Mouse (Mus musculus) lung, embryonic 14.5 days (tissue): ENCODE measurements at regions not wholly inside any gene's neighbourhood (a gene's known extent, or its start where the extent isn't known, plus 50 kb on each side); places are given as distances from the start of the nearest gene placed in this dataset.

Source experiments
- ATAC-seq: fragments of 200-750 bp; cut with Nextera tagmentation; 2 replicates; pipeline ENCODE4 v1.8.0; 2017; ENCODE audit warnings: mild to moderate bottlenecking, moderate TSS enrichment, moderate library complexity; ENCODE audit not compliant: insufficient read depth
- DNase-seq: peaks from one replicate; pipeline ENCODE4 v3.0.0-alpha.2; 2015
- H3K27ac ChIP-seq: fragments of 300-500 bp; sonication (generic); 2 replicates; pipeline ENCODE4 v1.5.1; 2014; ENCODE audit warnings: low read depth, mild to moderate bottlenecking, moderate library complexity
- H3K27me3 ChIP-seq: fragments of 300-500 bp; sonication (generic); 2 replicates; pipeline ENCODE4 v1.6.1; 2014; ENCODE audit warnings: low read length, control low read depth; ENCODE audit not compliant: insufficient read depth
- H3K36me3 ChIP-seq: fragments of 300-500 bp; sonication (generic); 2 replicates; pipeline ENCODE4 v1.6.1; 2014; ENCODE audit warnings: control low read depth; ENCODE audit not compliant: insufficient read depth
- H3K4me1 ChIP-seq: fragments of 300-500 bp; sonication (generic); 2 replicates; pipeline ENCODE4 v1.6.1; 2014; ENCODE audit warnings: antibody characterized with exemption, control low read depth; ENCODE audit not compliant: insufficient read depth
- H3K4me2 ChIP-seq: fragments of 300-500 bp; sonication (generic); 2 replicates; pipeline ENCODE4 v1.6.1; 2014; ENCODE audit warnings: mild to moderate bottlenecking
- H3K4me3 ChIP-seq: fragments of 300-500 bp; sonication (generic); 2 replicates; pipeline ENCODE4 v1.5.1; 2014; ENCODE audit warnings: low read depth, low read length
- H3K9ac ChIP-seq: fragments of 300-500 bp; sonication (generic); 2 replicates; pipeline ENCODE4 v1.6.1; 2014
- H3K9me3 ChIP-seq: fragments of 300-500 bp; sonication (generic); 2 replicates; pipeline ENCODE4 v1.6.1; 2016; ENCODE audit warnings: low read depth, low read length, control low read depth
- CTCF ChIP-seq: IDR thresholded peaks from 2 replicates; pipeline ENCODE4 v1.5.1; 2016; ENCODE audit warnings: antibody characterized with exemption, low read depth
- WGBS: fragments of 180-500 bp; shearing (Covaris S2); extraction: QIAGEN DNeasy Blood & Tissue Kit; methylation state at CpG from one replicate; pipeline ENCODE4 v1.1.7; 2014; 5-methylcytosine and 5-hydroxymethylcytosine counted together

DNA sequence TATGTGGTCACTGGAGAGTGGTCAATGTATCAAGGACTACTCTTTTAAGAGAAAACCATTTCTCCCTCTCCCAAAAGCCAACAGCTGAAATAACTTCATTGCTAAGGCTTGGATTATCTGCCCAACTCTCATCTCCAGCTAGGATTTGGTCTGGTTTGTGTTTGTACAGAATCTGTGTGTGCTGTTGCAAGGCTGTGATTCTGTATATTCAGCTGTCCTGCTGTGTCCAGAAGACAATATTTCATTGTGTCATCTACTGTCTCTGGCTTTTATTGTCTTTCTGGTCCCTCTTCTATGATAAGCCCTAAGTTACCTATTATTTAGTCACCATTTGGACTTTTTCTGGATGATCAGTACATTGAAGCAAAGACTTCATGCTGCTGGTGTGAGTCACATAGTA lies 110.9 kb downstream of the Cenpc1 start:
- no peaks in the 10 kb centered on the region for H3K27me3 ChIP-seq
- DNase-seq (no peak), ATAC-seq (no peak)
- no peaks in the 10 kb centered on the region for H3K4me1 ChIP-seq
- H3K27ac ChIP-seq: no peak overlapping the region
- H3K9ac ChIP-seq: no peak overlapping the region
- no peak for TF ChIP-seq CTCF
- no peak overlapping the region for H3K4me3 ChIP-seq
- no peaks in the 10 kb centered on the region for H3K9me3 ChIP-seq
- H3K36me3 ChIP-seq: no peaks in the 10 kb centered on the region
- no peak overlapping the region for H3K4me2 ChIP-seq

DNA sequence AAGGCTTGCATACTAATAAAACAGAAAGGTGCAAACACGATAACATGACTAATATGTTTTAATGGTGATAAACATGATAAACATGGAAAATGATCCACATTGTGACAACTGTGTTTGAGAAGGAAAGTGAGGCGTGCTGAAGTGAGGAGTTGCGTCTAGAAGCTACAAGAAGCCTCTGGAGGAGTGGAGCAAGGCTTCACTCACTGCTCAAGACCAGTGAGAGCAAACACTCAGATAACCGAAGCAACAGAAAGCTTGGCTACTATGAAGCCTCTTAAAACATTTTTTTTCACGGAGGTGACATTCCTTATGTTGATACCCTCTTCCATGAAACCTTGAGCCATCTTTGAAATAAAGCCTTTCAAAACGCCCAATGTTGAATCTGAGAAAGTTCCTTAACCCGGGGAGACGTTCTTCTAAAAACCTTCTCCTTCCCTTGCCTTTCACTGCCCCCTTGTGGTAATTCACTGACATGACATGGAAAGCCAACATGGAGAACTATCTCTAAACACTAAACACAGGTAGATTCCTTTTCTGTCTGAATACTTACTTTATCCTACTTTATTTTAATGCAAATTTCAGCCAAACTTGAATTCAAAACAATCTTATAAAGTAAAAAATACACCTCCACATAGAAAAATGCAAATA lies 128.6 kb downstream of the Cenpc1 start:
- Histone ChIP-seq H3K36me3 (no peaks in the 10 kb centered on the region), H3K4me2 (no peak overlapping the region), H3K4me1 (no peaks in the 10 kb centered on the region), H3K27me3 (no peaks in the 10 kb centered on the region), H3K27ac (no peak overlapping the region), H3K9me3 (no peaks in the 10 kb centered on the region), H3K4me3 (no peak overlapping the region), H3K9ac (no peak overlapping the region)
- TF ChIP-seq CTCF: peak; percentile 90
- ATAC-seq: no peak
- peak; percentile 85 for DNase-seq
- WGBS: 29% methylated on average over 8 of the region's 8 CpGs

DNA sequence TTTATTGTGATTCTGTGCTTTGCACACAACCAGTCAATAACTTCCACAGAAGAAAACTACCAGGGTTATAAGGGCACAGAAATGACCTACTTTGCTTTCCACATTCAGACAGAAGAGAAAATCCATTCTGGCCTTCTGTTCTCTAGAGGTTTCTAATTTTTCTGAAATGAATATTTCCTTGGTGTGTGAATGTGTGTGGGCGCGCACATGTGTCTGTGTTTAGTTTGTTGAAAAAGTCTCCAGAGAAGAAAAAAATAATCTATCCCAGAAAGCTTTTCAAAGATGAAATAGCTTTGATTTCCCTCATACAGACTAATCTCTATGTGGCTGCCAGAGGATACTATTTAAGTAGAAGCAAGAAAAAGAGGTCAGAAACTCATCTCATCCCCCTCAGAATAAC lies 147.1 kb downstream of the Cenpc1 start:
- Histone ChIP-seq H3K9ac (no peak overlapping the region), H3K9me3 (no peaks in the 10 kb centered on the region), H3K27ac (no peak overlapping the region), H3K4me2 (no peak overlapping the region), H3K4me3 (no peak overlapping the region), H3K4me1 (no peaks in the 10 kb centered on the region), H3K36me3 (no peaks in the 10 kb centered on the region), H3K27me3 (no peaks in the 10 kb centered on the region)
- no peak for TF ChIP-seq CTCF
- DNase-seq (no peak), ATAC-seq (no peak)
- 95% methylated on average over 2 of the region's 2 CpGs for WGBS

DNA sequence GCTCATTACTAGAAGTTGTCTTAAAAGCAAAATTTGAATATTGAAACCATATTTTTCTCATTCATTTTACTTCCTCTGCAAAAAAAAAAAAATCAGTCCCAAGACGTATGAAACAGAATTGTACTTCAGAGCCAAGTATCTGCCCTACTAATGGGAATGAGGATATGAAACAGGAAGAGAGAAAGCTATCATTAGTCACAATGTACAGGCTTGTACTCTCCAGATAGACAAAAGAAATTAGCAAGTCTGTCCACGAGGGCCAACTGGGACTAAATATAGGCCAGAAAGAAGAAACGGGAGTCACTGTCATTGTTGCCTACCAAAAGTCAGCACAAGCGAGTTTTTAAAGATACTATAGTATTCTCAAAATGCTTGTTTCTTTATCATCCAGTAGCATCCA lies 150.4 kb downstream of the Cenpc1 start:
- Histone ChIP-seq H3K4me1 (no peaks in the 10 kb centered on the region), H3K36me3 (no peaks in the 10 kb centered on the region), H3K4me2 (no peak overlapping the region), H3K4me3 (no peak overlapping the region), H3K27me3 (no peaks in the 10 kb centered on the region), H3K27ac (no peak overlapping the region), H3K9me3 (no peaks in the 10 kb centered on the region), H3K9ac (no peak overlapping the region)
- WGBS: 69% methylated on average over 4 of the region's 4 CpGs
- no peak for DNase-seq
- ATAC-seq: no peak
- no peak for TF ChIP-seq CTCF

DNA sequence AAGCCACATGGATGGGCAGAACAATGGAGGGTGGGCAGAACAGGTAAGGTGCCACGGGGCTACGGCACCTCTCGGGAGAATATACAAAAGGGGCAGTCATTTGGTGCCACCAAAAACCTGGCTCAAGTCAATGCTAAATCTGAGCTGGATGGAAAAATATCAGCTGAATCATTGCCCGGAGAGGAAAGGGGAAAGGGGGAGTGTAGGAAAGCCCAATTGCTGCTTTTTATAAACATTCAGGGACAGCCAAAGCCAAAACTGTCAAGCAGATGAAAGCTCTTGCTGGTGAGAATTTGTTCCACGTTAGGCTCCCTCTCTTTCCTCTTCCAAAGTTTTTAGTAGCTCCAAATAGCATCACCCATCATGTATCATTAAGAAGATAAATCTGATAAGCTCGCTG lies 168.9 kb downstream of the Cenpc1 start:
- TF ChIP-seq CTCF: no peak
- DNase-seq: peak; percentile 42

DNA sequence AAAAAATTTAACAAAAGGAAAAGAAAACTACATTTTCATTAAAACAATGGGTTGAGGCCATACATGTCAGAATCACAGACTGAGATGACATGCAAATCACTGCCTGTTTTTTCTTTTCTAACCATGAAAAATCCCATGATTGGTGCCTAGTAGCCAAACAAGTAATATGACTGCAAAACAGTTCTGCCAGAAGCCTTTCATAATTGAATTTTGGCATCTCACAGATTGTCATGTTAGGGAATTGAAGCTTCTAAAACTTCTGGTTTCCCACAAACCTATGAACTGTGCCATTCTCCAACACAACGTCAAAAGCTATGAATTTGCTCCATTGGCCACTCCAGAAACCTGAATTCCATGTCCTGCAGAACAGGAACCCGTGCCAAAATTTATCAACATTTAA lies 169.6 kb downstream of the Cenpc1 start:
- no peak overlapping the region for H3K27ac ChIP-seq
- ATAC-seq (no peak), DNase-seq (peak; percentile 5)
- no peaks in the 10 kb centered on the region for H3K27me3 ChIP-seq
- no peaks in the 10 kb centered on the region for H3K4me1 ChIP-seq
- no peaks in the 10 kb centered on the region for H3K9me3 ChIP-seq
- H3K9ac ChIP-seq: no peak overlapping the region
- no peak for TF ChIP-seq CTCF
- H3K4me3 ChIP-seq: no peak overlapping the region
- H3K36me3 ChIP-seq: no peaks in the 10 kb centered on the region
- 66% methylated on average over 2 of the region's 2 CpGs for WGBS
- H3K4me2 ChIP-seq: no peak overlapping the region

More for the DNA sequence above, 168.9 kb downstream of the Cenpc1 start:
- Histone ChIP-seq H3K9ac (no peak overlapping the region), H3K4me3 (no peak overlapping the region), H3K27ac (no peak overlapping the region), H3K4me2 (no peak overlapping the region), H3K36me3 (no peaks in the 10 kb centered on the region), H3K9me3 (no peaks in the 10 kb centered on the region), H3K27me3 (no peaks in the 10 kb centered on the region), H3K4me1 (no peaks in the 10 kb centered on the region)
- ATAC-seq: no peak
- WGBS: 56% methylated on average over 6 of the region's 6 CpGs

DNA sequence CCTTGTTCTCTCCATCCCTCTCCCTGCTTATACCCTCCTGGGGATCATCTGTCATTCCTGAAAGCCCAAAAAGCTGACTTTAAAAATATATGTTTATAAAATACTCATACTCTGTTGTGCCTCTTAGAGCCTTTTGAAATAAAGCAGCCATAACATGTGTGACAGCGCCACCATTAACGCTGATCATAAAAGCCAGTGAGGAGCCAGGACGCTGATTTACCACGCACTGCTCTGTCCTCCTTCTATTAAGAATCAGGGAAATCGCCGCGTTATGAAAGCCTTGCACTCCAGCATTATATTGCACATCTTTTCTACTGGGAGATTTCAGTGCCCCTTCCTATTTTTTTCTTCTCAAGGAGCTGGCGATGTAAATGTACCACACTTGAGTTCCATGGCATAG lies 195.1 kb downstream of the Cenpc1 start:
- Histone ChIP-seq H3K9me3 (no peaks in the 10 kb centered on the region), H3K36me3 (no peaks in the 10 kb centered on the region), H3K4me2 (no peak overlapping the region), H3K9ac (no peak overlapping the region), H3K4me1 (no peaks in the 10 kb centered on the region), H3K27ac (no peak overlapping the region), H3K4me3 (no peak overlapping the region), H3K27me3 (no peaks in the 10 kb centered on the region)
- WGBS: 83% methylated on average over 8 of the region's 8 CpGs
- DNase-seq: no peak
- ATAC-seq: no peak
- no peak for TF ChIP-seq CTCF

DNA sequence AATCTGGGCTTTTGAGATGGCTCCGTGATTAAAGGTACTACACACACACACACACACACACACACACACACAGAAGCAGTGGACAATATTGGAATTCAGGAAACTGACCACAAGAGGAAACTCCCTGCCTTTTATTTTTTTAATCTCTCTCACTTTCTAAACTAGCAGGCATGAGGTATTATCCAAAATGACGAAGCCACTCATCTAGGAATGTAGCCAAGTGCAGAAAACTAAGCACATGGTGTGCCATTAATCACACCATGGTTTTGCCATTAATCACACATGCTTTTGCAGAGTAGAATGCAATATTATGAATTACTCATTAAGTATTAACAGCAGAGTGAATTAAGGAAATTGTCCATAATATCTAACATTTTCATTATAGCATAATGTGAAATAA lies 232.8 kb downstream of the Cenpc1 start:
- H3K4me3 ChIP-seq: no peak overlapping the region
- TF ChIP-seq CTCF: no peak
- ATAC-seq (no peak), DNase-seq (no peak)
- WGBS: 75% methylated on average over 2 of the region's 2 CpGs
- H3K9me3 ChIP-seq: no peaks in the 10 kb centered on the region
- no peaks in the 10 kb centered on the region for H3K27me3 ChIP-seq
- no peak overlapping the region for H3K4me2 ChIP-seq
- no peak overlapping the region for H3K9ac ChIP-seq
- H3K27ac ChIP-seq: no peak overlapping the region
- H3K4me1 ChIP-seq: no peaks in the 10 kb centered on the region
- no peaks in the 10 kb centered on the region for H3K36me3 ChIP-seq
